Comparison of ENCODE assay signal across 8 mouse cellular contexts in the genomic region with DNA sequence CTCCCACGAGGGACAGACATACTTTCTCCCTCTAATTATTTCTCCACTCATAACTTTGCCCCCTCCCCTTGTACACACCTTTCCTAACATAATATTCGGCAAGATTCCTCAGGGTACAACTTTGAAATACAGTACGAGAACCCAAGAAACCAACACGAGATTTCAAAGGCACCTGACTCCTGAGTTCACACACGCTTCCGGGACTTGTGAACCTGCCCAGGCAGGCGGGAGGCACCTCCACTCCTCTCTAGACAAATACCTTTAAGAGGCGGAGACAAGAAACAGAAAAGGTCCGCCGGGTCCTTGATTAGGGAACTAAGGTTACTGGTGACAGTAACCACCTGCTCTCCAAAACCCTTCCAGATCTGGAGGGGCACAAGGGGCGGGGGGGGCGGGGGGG. TPM values are rescaled to one million over a fixed set of nuclear protein-coding genes. Genes with fewer than 3 reads are reported as not detected.
DNase-seq lines count a peak whose midpoint lies in the region; ATAC-seq lines count a peak whose summit lies in the region.

No protein-coding gene starts in this region.

- no peak for ATAC-seq in embryonic facial prominence, embryonic 13.5 days (ENCODE audit: insufficient number of reproducible peaks, insufficient read depth, low FRiP score, low TSS enrichment, low read depth)
- ATAC-seq in stomach, embryonic 16.5 days (ENCODE audit: insufficient read depth, low FRiP score): peak; percentile 56; the same call in 1 of the 2 replicates

- peak; percentile 69 for DNase-seq in urinary bladder, postnatal 14 days (ENCODE audit: low spot score)
- DNase-seq in urinary bladder, postnatal 4 days (ENCODE audit: low spot score in 2 of 2): no peak
- peak; percentile 64 to 65 for DNase-seq in kidney, adult 8-10 months
- peak; percentile 36 for DNase-seq in lung, postnatal 14 days
- DNase-seq in testis, postnatal 10 days (ENCODE audit: low spot score): no peak
- DNase-seq in adipocyte (ENCODE audit: low spot score): no peak

- H3K4me1 ChIP-seq in embryonic facial prominence, embryonic 13.5 days: peaks cover 10% of the 10 kb centered on the region
- no peaks in the 10 kb centered on the region for H3K4me1 ChIP-seq in stomach, embryonic 16.5 days (ENCODE audit: control insufficient read depth, insufficient read depth, low read length)

- H3K27ac ChIP-seq in embryonic facial prominence, embryonic 13.5 days: 0 out of 2 replicates have a peak overlapping the region, but pooled peaks have one; percentile 14
- peak overlapping the region; percentile 92 for H3K27ac ChIP-seq in stomach, embryonic 16.5 days (ENCODE audit: low read length)

- no peaks in the 10 kb centered on the region for H3K36me3 ChIP-seq in embryonic facial prominence, embryonic 13.5 days
- no peaks in the 10 kb centered on the region for H3K36me3 ChIP-seq in stomach, embryonic 16.5 days (ENCODE audit: control insufficient read depth, insufficient read depth, low read length)

- peak overlapping the region; percentile 93 for H3K4me2 ChIP-seq in embryonic facial prominence, embryonic 13.5 days
- peak overlapping the region; percentile 63 for H3K4me2 ChIP-seq in stomach, embryonic 16.5 days (ENCODE audit: low read depth, low read length)

- H3K27me3 ChIP-seq in embryonic facial prominence, embryonic 13.5 days: peaks cover 54% of the 10 kb centered on the region
- peaks cover 2% of the 10 kb centered on the region; the same call in 1 of the 2 replicates for H3K27me3 ChIP-seq in stomach, embryonic 16.5 days (ENCODE audit: control insufficient read depth, insufficient read depth, low read length)

- no peaks in the 10 kb centered on the region for H3K9me3 ChIP-seq in embryonic facial prominence, embryonic 13.5 days
- H3K9me3 ChIP-seq in stomach, embryonic 16.5 days (replicated peaks; ENCODE audit: control insufficient read depth, low read length): no peaks in the 10 kb centered on the region

- H3K9ac ChIP-seq in embryonic facial prominence, embryonic 13.5 days: no peak overlapping the region
- H3K9ac ChIP-seq in stomach, embryonic 16.5 days (ENCODE audit: low read length): peak overlapping the region; percentile 82

- WGBS in embryonic facial prominence, embryonic 13.5 days: 8% methylated on average over 12 of the region's 12 CpGs
- WGBS in stomach, embryonic 16.5 days: 6% methylated on average over 12 of the region's 12 CpGs

- H3K4me3 ChIP-seq in embryonic facial prominence, embryonic 13.5 days: peak overlapping the region; percentile 63
- peak overlapping the region; percentile 74 for H3K4me3 ChIP-seq in stomach, embryonic 16.5 days (replicated peaks; ENCODE audit: low read length)

RNA-seq across cellular contexts. Expression of gene Map3k9, which starts 1.1 kb away (rescaled TPM):
- 1.3 TPM in 2 replicates for polyA plus RNA-seq in embryonic facial prominence, embryonic 13.5 days (2015; fragmentation: Nextera tagmentation; extraction: Ambion mirVana)
- 1.7 and 1.8 TPM in 2 replicates for polyA plus RNA-seq in stomach, embryonic 16.5 days (2015; fragmentation: Nextera tagmentation; extraction: Ambion mirVana)

Comparison
In these comparisons a context has a peak if more than half of its experiments do, and no peak if none do; other contexts are left out.
1. DNase-seq: peak in urinary bladder, postnatal 14 days (single experiment), kidney, adult 8-10 months (2 of 2) and lung, postnatal 14 days (single experiment); none in urinary bladder, postnatal 4 days (0 of 2), testis, postnatal 10 days (single experiment) and adipocyte (single experiment).